Mouse (Mus musculus) ES-E14 (cell line): ENCODE measurements around the gene Sh2d2a. TPM values are rescaled to one million over a fixed set of nuclear protein-coding genes. Genes with fewer than 3 reads are reported as not detected.
"Not testable (repeated sequence)": the region's sequence is repeated elsewhere in the genome, so short reads cannot be mapped to it uniquely, and the experiment has no call there.

ENCODE experiments used
- DNase-seq: peaks from one replicate; pipeline ENCODE4 v3.0.0-alpha.2; 2013; ENCODE audit warnings: low read depth, low spot score
- H3K27ac ChIP-seq: 2 replicates; pipeline ENCODE4 v1.5.1; 2012; ENCODE audit warnings: low read depth, mild to moderate bottlenecking, low read length, moderate library complexity, mixed read lengths; ENCODE audit not compliant: poor library complexity, insufficient read depth, severe bottlenecking
- H3K36me3 ChIP-seq: 2 replicates; pipeline ENCODE4 v1.6.1; 2012; ENCODE audit warnings: mild to moderate bottlenecking, low read length, moderate library complexity, mixed read lengths; ENCODE audit not compliant: control insufficient read depth, poor library complexity, insufficient read depth, severe bottlenecking
- H3K4me1 ChIP-seq, 2 experiments: fragments of 150-350 bp in 1 of 2; sonication (generic) in 1 of 2; 2 replicates each; pipeline ENCODE4 v1.6.1; 2012; ENCODE audit warnings: low read length in 2 of 2, mild to moderate bottlenecking in 1 of 2, mixed read lengths in 1 of 2; ENCODE audit not compliant: control insufficient read depth in 2 of 2, insufficient read depth in 2 of 2, poor library complexity in 1 of 2
- H3K4me3 ChIP-seq, 2 experiments: fragments of 150-350 bp in 1 of 2; sonication (generic) in 1 of 2; 2 replicates each; pipeline ENCODE4 v1.5.1; 2012; ENCODE audit warnings: low read length in 2 of 2, low read depth in 1 of 2, mild to moderate bottlenecking in 1 of 2, mixed read lengths in 1 of 2; ENCODE audit not compliant: insufficient read depth in 1 of 2, poor library complexity in 1 of 2, severe bottlenecking in 1 of 2
- H3K9ac ChIP-seq: 2 replicates; pipeline ENCODE4 v1.6.1; 2012; ENCODE audit warnings: low read depth, mild to moderate bottlenecking, low read length, mixed read lengths; ENCODE audit not compliant: poor library complexity, insufficient read depth, severe bottlenecking
- H3K9me3 ChIP-seq: fragments of 150-350 bp; sonication (generic); 2 replicates; pipeline ENCODE4 v1.6.1; 2012; ENCODE audit warnings: low read depth, mild to moderate bottlenecking, low read length; ENCODE audit not compliant: control insufficient read depth, insufficient read depth
- CHD2 ChIP-seq: IDR thresholded peaks from 2 replicates; pipeline ENCODE4 v1.6.1; 2014; ENCODE audit warnings: mild to moderate bottlenecking, low read depth, low read length, inconsistent platforms
- HCFC1 ChIP-seq: IDR thresholded peaks from 2 replicates; pipeline ENCODE4 v1.6.1; 2012; ENCODE audit warnings: low read length, inconsistent platforms, borderline replicate concordance; ENCODE audit not compliant: insufficient read depth
- MAFK ChIP-seq: IDR thresholded peaks from 2 replicates; pipeline ENCODE4 v1.6.1; 2014; ENCODE audit warnings: mild to moderate bottlenecking, low read depth, low read length, inconsistent platforms; ENCODE audit not compliant: insufficient read depth
- ZC3H11A ChIP-seq: IDR thresholded peaks from 2 replicates; pipeline ENCODE4 v1.6.1; 2012; ENCODE audit warnings: low read depth, mild to moderate bottlenecking, inconsistent platforms, low read length, borderline replicate concordance
- ZNF384 ChIP-seq: IDR thresholded peaks from 2 replicates; pipeline ENCODE4 v1.6.1; 2012; ENCODE audit warnings: low read depth, low read length, inconsistent platforms
- in situ Hi-C, 2 experiments: fragments of 600-800 bp; cut with MboI; formaldehyde crosslinking; loops; one replicate each; pipeline ENCODE4 v1.15.1; 2025; ENCODE audit warnings: low sequenced_read_pairs in 2 of 2, inconsistent platforms in 1 of 2; ENCODE audit not compliant: unreplicated experiment in 2 of 2
- total RNA-seq: library from RNA; depleted of rRNA; stranded (reverse); fragments of 300-350 nt; gene quantifications from 2 replicates; pipeline ENCODE4 v1.2.3, GENCODE M21; 2012

The Sh2d2a gene
- total RNA-seq, 1 experiment = 0.22 TPM

GRCm38 (mm10) chr3:87893367-87893905 is 46.9 kb downstream of the Sh2d2a start:
- TF ChIP-seq ZC3H11A = no peak
- TF ChIP-seq HCFC1 = 0 out of 2 replicates have a peak, but pooled peaks have one; percentile 16
- peak; percentile 54; the same call in 1 of the 2 replicates for TF ChIP-seq ZNF384
- no peak for TF ChIP-seq CHD2
- no peak for TF ChIP-seq MAFK
- Histone ChIP-seq H3K9ac (peak overlapping the region; percentile 22; the same call in 1 of the 2 replicates), H3K9me3 (no peaks in the 10 kb centered on the region), H3K4me1 (peaks cover 6 to 7% of the 10 kb centered on the region in 2 experiments; a peak in 3 of 4 replicates), H3K27ac (peak overlapping the region; percentile 90), H3K36me3 (no peaks in the 10 kb centered on the region), H3K4me3 (peak overlapping the region in 1 of 2 experiments; percentile 1; a peak in 1 of 4 replicates)
- in situ Hi-C loops = no loop called here
- peak; percentile 66 for DNase-seq

GRCm38 (mm10) chr3:87899266-87899665 is 52.7 kb downstream of the Sh2d2a start:
- no peak for DNase-seq
- H3K4me1 ChIP-seq = peaks cover 2 to 6% of the 10 kb centered on the region in 2 experiments; a peak in 2 of 4 replicates
- H3K4me3 ChIP-seq = no peak overlapping the region
- no peak overlapping the region for H3K27ac ChIP-seq
- no peaks in the 10 kb centered on the region for H3K9me3 ChIP-seq
- in situ Hi-C loops = no loop called here
- H3K36me3 ChIP-seq = no peaks in the 10 kb centered on the region
- TF ChIP-seq ZNF384 = no peak
- TF ChIP-seq ZC3H11A = no peak
- no peak for TF ChIP-seq CHD2
- no peak for TF ChIP-seq MAFK
- TF ChIP-seq HCFC1 = no peak
- no peak overlapping the region for H3K9ac ChIP-seq

- H3K9me3 ChIP-seq = no peaks in the 10 kb centered on the region
- in situ Hi-C loops = no loop called here
- H3K36me3 ChIP-seq = no peaks in the 10 kb centered on the region
- H3K4me3 ChIP-seq = no peak overlapping the region
- peaks cover 2 to 4% of the 10 kb centered on the region in 2 experiments; a peak in 2 of 4 replicates for H3K4me1 ChIP-seq
- H3K27ac ChIP-seq = no peak overlapping the region
- DNase-seq = no peak
- H3K9ac ChIP-seq = no peak overlapping the region
- no peak for TF ChIP-seq ZNF384
- TF ChIP-seq ZC3H11A = no peak
- TF ChIP-seq CHD2 = no peak
- TF ChIP-seq MAFK = no peak
- TF ChIP-seq HCFC1 = no peak
These were observed 53.2 kb downstream of the Sh2d2a start for GRCm38 (mm10) chr3:87899776-87900175.

- no peaks in the 10 kb centered on the region for H3K36me3 ChIP-seq
- no peak overlapping the region for H3K4me3 ChIP-seq
- H3K27ac ChIP-seq = no peak overlapping the region
These were observed 54.6 kb downstream of the Sh2d2a start for GRCm38 (mm10) chr3:87901036-87901624.

GRCm38 (mm10) chr3:87901959-87902358 is 55.4 kb downstream of the Sh2d2a start:
- in situ Hi-C loops, H3K36me3 ChIP-seq, H3K9ac ChIP-seq, DNase-seq, H3K9me3 ChIP-seq, H3K4me1 ChIP-seq, H3K27ac ChIP-seq, H3K4me3 ChIP-seq: not testable (repeated sequence)

More at GRCm38 (mm10) chr3:87901036-87901624, 54.6 kb downstream of the Sh2d2a start:
- H3K9ac ChIP-seq = no peak overlapping the region
- in situ Hi-C loops = no loop called here
- no peak for DNase-seq
- peaks cover 0 to 4% of the 10 kb centered on the region in 2 experiments; a peak in 2 of 4 replicates for H3K4me1 ChIP-seq
- no peaks in the 10 kb centered on the region for H3K9me3 ChIP-seq
- no peak for TF ChIP-seq CHD2
- TF ChIP-seq ZNF384 = no peak
- no peak for TF ChIP-seq MAFK
- TF ChIP-seq ZC3H11A = no peak
- TF ChIP-seq HCFC1 = no peak
